13 mouse cellular contexts compared by ENCODE assay signal in the genomic region with DNA sequence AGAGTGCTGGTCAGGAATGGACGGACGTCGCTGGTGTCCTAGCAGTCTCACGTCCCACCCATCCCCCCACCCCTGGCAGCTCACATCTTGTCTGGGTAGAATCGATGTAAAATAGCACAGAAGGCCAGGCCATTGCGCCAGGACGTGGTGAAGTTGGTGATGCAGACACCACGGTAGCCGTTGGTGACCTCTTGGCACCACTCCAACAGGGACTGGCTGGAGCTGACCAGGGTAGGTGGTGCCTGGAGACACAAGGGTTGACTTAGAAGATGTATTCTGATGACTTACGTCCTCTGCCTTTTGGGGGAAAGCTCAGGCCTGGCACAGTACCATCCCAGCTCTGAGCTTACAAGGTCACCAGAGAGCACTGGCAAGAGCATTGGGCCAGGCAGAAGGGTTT. TPM values are rescaled to one million over a fixed set of nuclear protein-coding genes. Genes with fewer than 3 reads are reported as not detected.
A peak's percentile ranks its signal among the peaks of the same experiment; 100 is the strongest.
DNase-seq lines count a peak whose midpoint lies in the region; ATAC-seq and TF ChIP-seq lines count a peak whose summit lies in the region.
"Had no signal": no experiment of that assay in that cellular context is flagged by ENCODE, and none has a peak within 500 bp of the region (broad histone marks: within the 10 kb centered on the region; RNA-seq: fewer than 3 reads in every experiment).

No protein-coding gene starts in this region.

- no peak for TF ChIP-seq CTCF in thymus, adult 2 months (IDR thresholded peaks at IDR 0.05; ENCODE audit: borderline replicate concordance, control insufficient read depth, extremely low read depth, insufficient read depth, low read length, poor library complexity)

- H3K9ac ChIP-seq in embryonic facial prominence, embryonic 13.5 days: peak overlapping the region; percentile 27; the same call in 1 of the 2 replicates
- H3K9ac ChIP-seq in forebrain, embryonic 15.5 days (replicated peaks): no peak overlapping the region
- H3K9ac ChIP-seq in midbrain, embryonic 14.5 days (replicated peaks; ENCODE audit: low read length): no peak overlapping the region; the same call in 1 of the 2 replicates
- H3K9ac ChIP-seq: limb, embryonic 13.5 days had no signal

- no peak for ATAC-seq in embryonic facial prominence, embryonic 13.5 days (ENCODE audit: insufficient number of reproducible peaks, insufficient read depth, low FRiP score, low TSS enrichment, low read depth)
- no peak for ATAC-seq in forebrain, embryonic 15.5 days (replicated peaks)
- ATAC-seq in midbrain, embryonic 14.5 days (ENCODE audit: low FRiP score, low TSS enrichment): no peak

- peaks cover 21% of the 10 kb centered on the region for H3K4me1 ChIP-seq in embryonic facial prominence, embryonic 13.5 days
- H3K4me1 ChIP-seq in embryonic facial prominence, embryonic 10.5 days: peaks cover 41% of the 10 kb centered on the region
- peaks cover 19% of the 10 kb centered on the region for H3K4me1 ChIP-seq in forebrain, embryonic 15.5 days
- H3K4me1 ChIP-seq in midbrain, embryonic 14.5 days (ENCODE audit: control insufficient read depth, insufficient read depth, low read length): peaks cover 15% of the 10 kb centered on the region
- H3K4me1 ChIP-seq in thymus, adult 2 months (replicated peaks; ENCODE audit: control insufficient read depth, insufficient read depth, low read length): peaks cover 4% of the 10 kb centered on the region; the same call in 1 of the 2 replicates

- H3K4me2 ChIP-seq in embryonic facial prominence, embryonic 13.5 days: no peak overlapping the region
- H3K4me2 ChIP-seq in forebrain, embryonic 15.5 days (replicated peaks): no peak overlapping the region
- no peak overlapping the region; the same call in 1 of the 2 replicates for H3K4me2 ChIP-seq in midbrain, embryonic 14.5 days (ENCODE audit: low read length)

- H3K4me3 ChIP-seq in embryonic facial prominence, embryonic 13.5 days: no peak overlapping the region
- H3K4me3 ChIP-seq in embryonic facial prominence, embryonic 10.5 days: no peak overlapping the region
- H3K4me3 ChIP-seq in forebrain, embryonic 15.5 days: no peak overlapping the region
- H3K4me3 ChIP-seq in midbrain, embryonic 14.5 days (replicated peaks; ENCODE audit: low read depth, low read length): no peak overlapping the region
- H3K4me3 ChIP-seq in thymus, adult 2 months (ENCODE audit: control insufficient read depth, insufficient read depth, low read length): no peak overlapping the region
- H3K4me3 ChIP-seq: limb, embryonic 13.5 days had no signal

- H3K27me3 ChIP-seq in embryonic facial prominence, embryonic 13.5 days: no peaks in the 10 kb centered on the region
- peaks cover 21% of the 10 kb centered on the region for H3K27me3 ChIP-seq in embryonic facial prominence, embryonic 10.5 days (replicated peaks; ENCODE audit: low read depth, poor library complexity, severe bottlenecking)
- H3K27me3 ChIP-seq in forebrain, embryonic 15.5 days: no peaks in the 10 kb centered on the region
- H3K27me3 ChIP-seq in midbrain, embryonic 14.5 days (ENCODE audit: control insufficient read depth, insufficient read depth, low read length): no peaks in the 10 kb centered on the region
- H3K27me3 ChIP-seq in thymus, adult 2 months (ENCODE audit: control insufficient read depth, insufficient read depth, low read length): no peaks in the 10 kb centered on the region

- no peaks in the 10 kb centered on the region for H3K9me3 ChIP-seq in embryonic facial prominence, embryonic 13.5 days
- no peaks in the 10 kb centered on the region for H3K9me3 ChIP-seq in embryonic facial prominence, embryonic 10.5 days
- no peaks in the 10 kb centered on the region for H3K9me3 ChIP-seq in forebrain, embryonic 15.5 days
- H3K9me3 ChIP-seq in midbrain, embryonic 14.5 days (ENCODE audit: control insufficient read depth, low read length): no peaks in the 10 kb centered on the region
- H3K9me3 ChIP-seq: limb, embryonic 13.5 days had no signal

- DNase-seq in embryonic facial prominence, embryonic 10.5 days (ENCODE audit: low spot score): no peak
- DNase-seq in kidney, postnatal 4 days: peak; percentile 13 to 42
- no peak for DNase-seq in kidney, adult 8-10 months
- peak; percentile 14 for DNase-seq in midbrain, embryonic 14.5 days
- no peak for DNase-seq in urinary bladder, postnatal 4 days (ENCODE audit: low spot score in 2 of 2)
- no peak for DNase-seq in thymus, adult 2 months
- DNase-seq: adrenal gland, adult 8-10 months; heart, adult 11 months; thymus, postnatal 25 days had no signal

- no peak overlapping the region for H3K27ac ChIP-seq in embryonic facial prominence, embryonic 13.5 days
- H3K27ac ChIP-seq in embryonic facial prominence, embryonic 10.5 days (replicated peaks): no peak overlapping the region
- peak overlapping the region; percentile 27; the same call in 1 of the 2 replicates for H3K27ac ChIP-seq in forebrain, embryonic 15.5 days (replicated peaks)
- peak overlapping the region; percentile 45; the same call in 1 of the 2 replicates for H3K27ac ChIP-seq in midbrain, embryonic 14.5 days (replicated peaks; ENCODE audit: low read depth, low read length)
- H3K27ac ChIP-seq in thymus, adult 2 months (ENCODE audit: control insufficient read depth, insufficient read depth, low read length): no peak overlapping the region
- H3K27ac ChIP-seq: limb, embryonic 13.5 days had no signal

- 64% methylated on average over 10 of the region's 10 CpGs for WGBS in embryonic facial prominence, embryonic 13.5 days
- WGBS in embryonic facial prominence, embryonic 10.5 days: 63% methylated on average over 10 of the region's 10 CpGs
- WGBS in forebrain, embryonic 15.5 days: 60% methylated on average over 10 of the region's 10 CpGs
- WGBS in midbrain, embryonic 14.5 days: 42% methylated on average over 10 of the region's 10 CpGs
- WGBS in thymus, adult 2 months: 93% methylated on average over 10 of the region's 10 CpGs

- peaks cover 67% of the 10 kb centered on the region for H3K36me3 ChIP-seq in embryonic facial prominence, embryonic 13.5 days
- H3K36me3 ChIP-seq in embryonic facial prominence, embryonic 10.5 days (replicated peaks): peaks cover 81% of the 10 kb centered on the region
- peaks cover 63% of the 10 kb centered on the region for H3K36me3 ChIP-seq in forebrain, embryonic 15.5 days
- H3K36me3 ChIP-seq in midbrain, embryonic 14.5 days (ENCODE audit: control insufficient read depth, insufficient read depth, low read length): peaks cover 72% of the 10 kb centered on the region
- peaks cover 14% of the 10 kb centered on the region for H3K36me3 ChIP-seq in thymus, adult 2 months (ENCODE audit: control insufficient read depth, insufficient read depth, low read length)

- no peak for TF ChIP-seq POLR2A in thymus, adult 2 months (IDR thresholded peaks at IDR 0.05; ENCODE audit: control insufficient read depth, extremely low read depth, insufficient read depth, low read length, poor library complexity)

RNA-seq across cellular contexts. Expression of a gene that starts 9.2 kb away (rescaled TPM):
- polyA plus RNA-seq in embryonic facial prominence, embryonic 13.5 days (2015; fragmentation: Nextera tagmentation; extraction: Ambion mirVana): 9.9 and 14.0 TPM in 2 replicates
- 7.9 and 8.0 TPM in 2 replicates for polyA plus RNA-seq in embryonic facial prominence, embryonic 10.5 days (2016; fragmentation: Nextera tagmentation; extraction: Ambion mirVana)
- 11.1 and 13.3 TPM in 2 replicates for polyA plus RNA-seq in forebrain, embryonic 15.5 days (2015; fragmentation: Nextera tagmentation; extraction: Ambion mirVana)
- 12.4 and 14.3 TPM in 2 replicates for polyA plus RNA-seq in midbrain, embryonic 14.5 days (2014; fragmentation: Nextera tagmentation; extraction: Ambion mirVana)
- 55.6 and 61.8 TPM in 2 replicates for polyA plus RNA-seq in thymus, adult 2 months (2012; rRNA removed)

RNA-seq across cellular contexts. Expression of a gene that starts 12.5 kb away (rescaled TPM):
- 115 and 126 TPM in 2 replicates for polyA plus RNA-seq in embryonic facial prominence, embryonic 13.5 days (2015; fragmentation: Nextera tagmentation; extraction: Ambion mirVana)
- 147 and 151 TPM in 2 replicates for polyA plus RNA-seq in embryonic facial prominence, embryonic 10.5 days (2016; fragmentation: Nextera tagmentation; extraction: Ambion mirVana)
- 190 and 200 TPM in 2 replicates for polyA plus RNA-seq in forebrain, embryonic 15.5 days (2015; fragmentation: Nextera tagmentation; extraction: Ambion mirVana)
- polyA plus RNA-seq in midbrain, embryonic 14.5 days (2014; fragmentation: Nextera tagmentation; extraction: Ambion mirVana): 154 and 169 TPM in 2 replicates
- polyA plus RNA-seq in thymus, adult 2 months (2012; rRNA removed): 300 and 312 TPM in 2 replicates

RNA-seq across cellular contexts. Expression of a gene that starts 12.8 kb away (rescaled TPM):
- polyA plus RNA-seq in embryonic facial prominence, embryonic 13.5 days (2015; fragmentation: Nextera tagmentation; extraction: Ambion mirVana): 0.52 and 0.59 TPM in 2 replicates
- 0.19 and 0.23 TPM in 2 replicates for polyA plus RNA-seq in embryonic facial prominence, embryonic 10.5 days (2016; fragmentation: Nextera tagmentation; extraction: Ambion mirVana)
- 0.33 TPM in 1 of 2 replicates, not detected in the other for polyA plus RNA-seq in forebrain, embryonic 15.5 days (2015; fragmentation: Nextera tagmentation; extraction: Ambion mirVana)
- polyA plus RNA-seq in midbrain, embryonic 14.5 days (2014; fragmentation: Nextera tagmentation; extraction: Ambion mirVana): 0.21 and 0.28 TPM in 2 replicates
- 0.97 and 1.0 TPM in 2 replicates for polyA plus RNA-seq in thymus, adult 2 months (2012; rRNA removed)
- polyA plus RNA-seq: neural tube, embryonic 11.5 days had no signal

RNA-seq across cellular contexts. Expression of a gene that starts 23.7 kb away (rescaled TPM):
- 44.4 and 47.8 TPM in 2 replicates for polyA plus RNA-seq in embryonic facial prominence, embryonic 13.5 days (2015; fragmentation: Nextera tagmentation; extraction: Ambion mirVana)
- 3.4 and 3.5 TPM in 2 replicates for polyA plus RNA-seq in embryonic facial prominence, embryonic 10.5 days (2016; fragmentation: Nextera tagmentation; extraction: Ambion mirVana)
- polyA plus RNA-seq in forebrain, embryonic 15.5 days (2015; fragmentation: Nextera tagmentation; extraction: Ambion mirVana): 10.6 and 14.3 TPM in 2 replicates
- 10.1 and 10.5 TPM in 2 replicates for polyA plus RNA-seq in midbrain, embryonic 14.5 days (2014; fragmentation: Nextera tagmentation; extraction: Ambion mirVana)
- 29.5 and 37.7 TPM in 2 replicates for polyA plus RNA-seq in thymus, adult 2 months (2012; rRNA removed)

RNA-seq across cellular contexts. Expression of a gene that starts 28.2 kb away (rescaled TPM):
- polyA plus RNA-seq in embryonic facial prominence, embryonic 13.5 days (2015; fragmentation: Nextera tagmentation; extraction: Ambion mirVana): 25.6 and 26.5 TPM in 2 replicates
- 30.3 and 30.6 TPM in 2 replicates for polyA plus RNA-seq in embryonic facial prominence, embryonic 10.5 days (2016; fragmentation: Nextera tagmentation; extraction: Ambion mirVana)
- polyA plus RNA-seq in forebrain, embryonic 15.5 days (2015; fragmentation: Nextera tagmentation; extraction: Ambion mirVana): 27.6 and 29.1 TPM in 2 replicates
- polyA plus RNA-seq in midbrain, embryonic 14.5 days (2014; fragmentation: Nextera tagmentation; extraction: Ambion mirVana): 33.6 and 34.4 TPM in 2 replicates
- 421 and 455 TPM in 2 replicates for polyA plus RNA-seq in thymus, adult 2 months (2012; rRNA removed)

Comparison
In these comparisons a context has a peak if more than half of its experiments do, and no peak if none do; other contexts are left out.
1. DNase-seq: peak in kidney, postnatal 4 days (2 of 2) and midbrain, embryonic 14.5 days (single experiment); none in embryonic facial prominence, embryonic 10.5 days (single experiment), kidney, adult 8-10 months (0 of 2), urinary bladder, postnatal 4 days (0 of 2) and thymus, adult 2 months (single experiment).
2. H3K27ac ChIP-seq: peak in forebrain, embryonic 15.5 days (single experiment) and midbrain, embryonic 14.5 days (single experiment); none in embryonic facial prominence, embryonic 13.5 days (single experiment), embryonic facial prominence, embryonic 10.5 days (single experiment) and thymus, adult 2 months (single experiment).